Mouse (Mus musculus): ENCODE results near the gene 3110082J24Rik. TPM values are rescaled to one million over a fixed set of nuclear protein-coding genes. Genes with fewer than 3 reads are reported as not detected.

The 3110082J24Rik gene
- under 1 TPM; 0.11 to 0.14 TPM for polyA plus RNA-seq (2012; fragmentation: generic; extraction: Trizol)

DNA sequence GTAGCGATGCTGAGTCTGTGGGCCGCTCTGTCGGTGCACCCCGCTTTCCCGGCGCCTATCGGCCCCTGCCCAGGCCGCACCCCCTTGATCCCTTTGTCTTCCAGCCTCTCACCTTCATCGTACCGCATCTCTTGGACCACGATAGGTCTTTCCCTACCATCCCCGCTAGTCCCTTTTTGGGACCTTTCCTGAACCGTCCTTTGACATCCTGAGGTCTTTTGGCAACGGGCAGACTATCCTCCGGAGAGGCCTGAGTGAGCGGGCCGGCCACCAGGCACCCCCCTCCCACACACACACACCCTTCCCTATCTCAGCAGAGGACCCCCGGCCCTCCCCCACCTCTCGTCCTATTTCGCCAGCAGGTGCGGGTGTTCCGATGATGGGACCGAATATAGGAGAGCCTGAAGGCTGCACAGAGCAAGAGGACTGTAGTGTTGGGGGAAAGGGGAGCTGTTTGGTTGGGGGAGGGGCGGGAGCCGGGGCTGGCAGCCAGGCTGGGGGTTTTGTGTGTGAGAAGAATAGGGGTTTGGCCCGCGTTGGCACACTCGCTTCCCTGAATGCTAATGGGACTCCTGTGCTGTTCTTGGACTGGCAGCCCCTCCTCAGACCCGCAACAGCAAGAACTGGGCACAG is at the start of gene 3110082J24Rik:
3110082J24Rik (minus strand) TSS at position 419 of the 633 bp plus-strand sequence.

DNA sequence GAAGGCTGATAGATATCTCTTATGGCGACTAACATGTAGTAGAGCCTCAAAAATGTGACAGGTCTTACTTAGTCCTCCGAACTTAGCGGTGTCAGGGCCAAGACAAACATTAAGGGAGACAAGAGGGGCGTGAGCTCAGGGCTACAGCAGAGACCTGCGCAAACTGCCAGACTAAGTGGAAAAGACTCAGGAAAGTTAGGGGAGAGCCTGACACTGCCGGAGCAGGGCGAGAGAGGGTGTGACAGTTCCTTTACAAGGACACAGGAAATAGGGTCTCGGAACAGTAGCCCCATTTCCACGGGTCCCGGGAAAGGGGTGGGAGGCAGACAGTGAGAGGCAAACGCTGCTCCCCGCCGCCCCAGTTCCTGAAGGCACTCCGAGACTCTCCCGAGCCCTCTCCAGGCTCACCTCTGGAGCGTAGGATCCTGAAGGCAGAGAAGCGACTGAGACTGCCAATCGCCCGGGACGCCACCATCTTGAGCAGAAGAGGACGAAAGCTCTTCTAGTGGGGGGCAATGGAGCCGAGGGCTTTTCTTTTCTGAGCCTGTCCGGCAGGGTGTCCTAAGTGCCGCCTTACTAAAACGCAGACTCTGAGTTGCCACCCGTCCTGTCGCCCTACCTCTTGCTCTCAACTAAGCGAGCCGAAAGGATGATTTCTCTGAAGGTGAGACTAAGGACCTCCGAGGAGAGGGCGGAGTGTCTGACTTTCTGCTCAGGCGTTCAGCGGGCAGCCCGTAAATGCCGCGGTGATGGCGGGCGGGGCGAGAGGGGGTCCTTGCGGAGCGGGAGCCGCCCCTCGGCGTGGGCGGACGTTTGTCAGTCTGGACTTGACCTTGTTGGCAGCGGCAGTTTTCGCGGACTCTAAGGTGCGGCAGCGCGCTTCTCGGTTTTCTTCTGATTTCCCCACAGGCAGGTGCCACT is 48.8 kb upstream of the 3110082J24Rik start, which contains the start of the genes Hadha and Hadhb:
Hadha (minus strand) TSS at position 689 of the 921 bp plus-strand sequence.
Hadhb (plus strand) TSS at position 775 of the 921 bp plus-strand sequence.

DNA sequence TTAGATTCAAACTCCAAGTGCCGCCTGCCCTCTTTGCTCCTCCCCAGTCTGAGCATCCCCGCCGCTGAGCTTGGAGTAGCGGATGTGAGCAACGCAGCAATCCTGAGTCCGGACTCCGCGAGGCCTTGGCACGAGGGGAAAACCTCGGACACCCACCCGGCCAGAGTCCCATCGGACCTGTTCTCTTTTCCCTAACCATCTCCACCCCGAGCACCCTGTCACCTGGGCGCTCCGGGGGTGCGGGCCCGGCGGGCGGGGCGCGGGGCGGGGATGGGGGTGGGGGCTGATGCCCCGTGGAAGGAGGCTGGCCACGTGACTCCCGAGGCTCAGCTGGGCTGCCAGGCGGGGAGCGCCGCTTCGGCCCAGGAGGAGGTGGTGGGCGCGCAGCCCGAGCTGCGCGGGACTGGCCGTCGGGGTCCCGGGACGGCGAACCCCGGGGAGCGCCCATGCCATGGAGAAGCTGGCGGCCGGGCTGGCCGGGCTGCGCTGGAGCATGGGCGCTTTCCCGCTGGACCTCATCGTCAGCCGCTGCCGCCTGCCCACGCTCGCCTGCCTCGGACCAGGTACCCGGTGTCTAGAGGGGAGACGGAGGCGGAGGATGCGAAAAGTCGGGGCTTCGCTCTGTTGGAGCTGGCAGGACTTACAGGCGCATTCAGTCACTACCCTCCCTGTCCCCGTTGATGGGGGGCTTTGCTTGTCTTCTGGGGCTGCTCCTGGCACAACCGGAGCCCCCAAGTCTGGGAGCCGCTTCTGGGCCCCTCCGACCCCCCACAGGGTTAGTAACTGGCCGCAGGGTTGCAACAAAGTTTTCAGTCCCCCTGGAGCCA is 832 bp downstream of the 3110082J24Rik start, which contains the start of gene Garem2:
Garem2 (plus strand) TSS at position 321 of the 827 bp plus-strand sequence.

DNA sequence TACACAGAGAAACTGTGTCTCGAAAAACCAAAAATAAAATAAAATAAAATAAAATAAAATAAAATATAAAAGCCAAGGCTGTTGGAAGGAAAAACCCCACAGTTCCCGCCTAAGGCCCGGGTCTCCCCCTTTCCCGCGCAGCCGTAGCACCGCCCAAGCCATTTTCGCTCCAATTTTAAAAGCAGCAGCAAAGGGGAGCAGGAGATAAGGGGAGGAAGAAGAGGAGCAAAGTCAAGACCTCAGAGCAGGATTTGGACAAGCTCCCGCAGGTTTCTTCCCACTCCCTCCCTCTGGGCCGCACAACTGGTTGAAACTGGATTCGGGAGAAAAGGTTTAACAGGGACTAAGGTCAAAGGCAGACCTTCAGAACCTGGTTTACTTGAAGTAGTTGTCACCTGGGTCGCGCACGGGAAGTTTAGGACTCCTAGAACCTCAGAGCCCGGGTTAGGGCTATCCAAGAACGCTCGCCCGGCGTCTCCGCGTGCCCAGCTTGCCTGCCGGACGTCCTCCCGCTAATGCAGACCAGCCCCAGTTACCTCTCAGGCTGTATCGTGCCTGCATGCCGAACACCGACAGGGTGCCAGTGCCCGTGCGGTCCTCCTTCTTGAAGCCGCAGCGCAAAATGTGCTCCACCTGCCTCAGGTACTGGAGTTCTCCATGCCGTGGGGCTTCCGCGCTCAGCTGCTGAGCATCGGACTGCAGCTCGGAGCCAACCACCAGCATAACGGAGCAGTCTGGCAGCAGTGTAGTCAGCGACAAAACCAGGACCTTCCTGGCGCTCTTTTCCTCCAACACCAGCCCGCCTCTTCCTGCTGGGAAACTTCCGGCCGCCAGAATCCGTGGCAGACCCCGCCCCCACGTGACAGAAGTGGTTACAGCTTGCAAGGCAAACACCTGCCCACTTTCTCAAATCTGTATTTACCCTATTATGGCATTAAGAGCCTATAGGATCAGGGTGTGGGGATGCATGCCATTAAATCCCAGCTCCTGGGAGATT is 32.8 kb downstream of the 3110082J24Rik start, which contains the start of gene Tyms:
Tyms (minus strand) TSS at position 793 of the 997 bp plus-strand sequence.

Other genes with a start within 250 kb of the 3110082J24Rik start
- gene Il6, start 93.0 kb downstream of the 3110082J24Rik start, polyA plus RNA-seq (2012; fragmentation: generic; extraction: Trizol), result under 1 TPM in 1 of 2 experiments, not detected in 1; 0.02 TPM
- gene Tyms, start 32.5 kb downstream of the 3110082J24Rik start, polyA plus RNA-seq (2012; fragmentation: generic; extraction: Trizol), result 10 to 100 TPM; 57.6 to 59.0 TPM
- under 1 TPM; 0.18 to 0.28 TPM for gene Garem2, start 925 bp downstream of the 3110082J24Rik start, polyA plus RNA-seq (2012; fragmentation: generic; extraction: Trizol)
- 100 to 1,000 TPM in 1 of 2 experiments, 10 to 100 TPM in 1; 44.5 to 150 TPM for gene Hadha, start 49.1 kb upstream of the 3110082J24Rik start, polyA plus RNA-seq (2012; fragmentation: generic; extraction: Trizol)
- gene Hadhb, start 49.2 kb upstream of the 3110082J24Rik start, polyA plus RNA-seq (2012; fragmentation: generic; extraction: Trizol), result 10 to 100 TPM; 13.6 to 45.2 TPM
- gene Adgrf3, start 99.6 kb upstream of the 3110082J24Rik start, polyA plus RNA-seq (2012; fragmentation: generic; extraction: Trizol), result under 1 TPM in 1 of 2 experiments, not detected in 1; 0.08 TPM
- gene Selenoi, start 126.5 kb upstream of the 3110082J24Rik start, polyA plus RNA-seq (2012; fragmentation: generic; extraction: Trizol), result 1 to 10 TPM; 2.1 to 5.2 TPM
- under 1 TPM; 0.02 to 0.04 TPM for gene Drc1, start 175.3 kb upstream of the 3110082J24Rik start, polyA plus RNA-seq (2012; fragmentation: generic; extraction: Trizol)